Mouse (Mus musculus): ENCODE data around the gene Gm26965. TPM values are rescaled to one million over a fixed set of nuclear protein-coding genes. Genes with fewer than 3 reads are reported as not detected.
"Not testable (repeated sequence)": the region's sequence is repeated elsewhere in the genome, so short reads cannot be mapped to it uniquely, and the experiment has no call there.

The Gm26965 gene
- polyA plus RNA-seq, 1 experiment from 2014 or later: 0.42 TPM

GRCm38 (mm10) chr13:67500084-67500719 is 25.7 kb downstream of the Gm26965 start, which contains the start of gene Zfp58:
Gene Zfp58 (minus strand): TSS chr13:67500555.
- Histone ChIP-seq H3K27me3 (ENCODE audit: control insufficient read depth, insufficient read depth, low read length) (no peaks in the 10 kb centered on the region), H3K36me3 (ENCODE audit: control insufficient read depth, insufficient read depth, low read length) (peaks cover 3% of the 10 kb centered on the region), H3K27ac (replicated peaks; ENCODE audit: low read depth, low read length) (0 out of 2 replicates have a peak within 1 kb of the TSS, but pooled peaks have one; percentile 37), H3K4me2 (ENCODE audit: low read length) (peak within 1 kb of the TSS; percentile 89), H3K9ac (replicated peaks; ENCODE audit: low read length) (peak within 1 kb of the TSS; percentile 62), H3K4me1 (ENCODE audit: control insufficient read depth, insufficient read depth, low read length) (peaks cover 6% of the 10 kb centered on the region; the same call in 1 of the 2 replicates), H3K4me3 (replicated peaks; ENCODE audit: low read depth, low read length) (peak within 1 kb of the TSS; percentile 86), H3K9me3 (ENCODE audit: control insufficient read depth, low read length) (peaks cover 2% of the 10 kb centered on the region; the same call in 1 of the 2 replicates)
- 1% methylated on average over 22 of the region's 22 CpGs for WGBS
- ATAC-seq (ENCODE audit: low FRiP score, low TSS enrichment): peak; percentile 97
- peak; percentile 94 for DNase-seq

- H3K9ac ChIP-seq (replicated peaks; ENCODE audit: low read length): no peak overlapping the region
- H3K36me3 ChIP-seq (ENCODE audit: control insufficient read depth, insufficient read depth, low read length): peaks cover 39% of the 10 kb centered on the region
- H3K9me3 ChIP-seq (ENCODE audit: control insufficient read depth, low read length): peaks cover 19% of the 10 kb centered on the region
- no peak for DNase-seq
- H3K27ac ChIP-seq (replicated peaks; ENCODE audit: low read depth, low read length): no peak overlapping the region
- no peaks in the 10 kb centered on the region for H3K27me3 ChIP-seq (ENCODE audit: control insufficient read depth, insufficient read depth, low read length)
- peaks cover 6% of the 10 kb centered on the region; the same call in 1 of the 2 replicates for H3K4me1 ChIP-seq (ENCODE audit: control insufficient read depth, insufficient read depth, low read length)
- WGBS: 98% methylated on average over 1 of the region's 1 CpGs
- H3K4me2 ChIP-seq (ENCODE audit: low read length): no peak overlapping the region
- no peak for ATAC-seq (ENCODE audit: low FRiP score, low TSS enrichment)
- no peak overlapping the region for H3K4me3 ChIP-seq (replicated peaks; ENCODE audit: low read depth, low read length)
Observed at GRCm38 (mm10) chr13:67495631-67496030, 30.3 kb downstream of the Gm26965 start.

GRCm38 (mm10) chr13:67484424-67484811 is 41.5 kb downstream of the Gm26965 start:
- DNase-seq: no peak
- Histone ChIP-seq H3K27ac (replicated peaks; ENCODE audit: low read depth, low read length) (no peak overlapping the region), H3K4me1 (ENCODE audit: control insufficient read depth, insufficient read depth, low read length) (peaks cover 9% of the 10 kb centered on the region; the same call in 1 of the 2 replicates), H3K9me3 (ENCODE audit: control insufficient read depth, low read length) (no peaks in the 10 kb centered on the region; the same call in 1 of the 2 replicates), H3K4me2 (ENCODE audit: low read length) (peak overlapping the region; percentile 52), H3K9ac (replicated peaks; ENCODE audit: low read length) (peak overlapping the region; percentile 36; the same call in 1 of the 2 replicates), H3K27me3 (ENCODE audit: control insufficient read depth, insufficient read depth, low read length) (no peaks in the 10 kb centered on the region), H3K4me3 (replicated peaks; ENCODE audit: low read depth, low read length) (peak overlapping the region; percentile 50), H3K36me3 (ENCODE audit: control insufficient read depth, insufficient read depth, low read length) (peaks cover 9% of the 10 kb centered on the region; the same call in 1 of the 2 replicates)
- ATAC-seq (ENCODE audit: low FRiP score, low TSS enrichment): peak; percentile 54; the same call in 1 of the 2 replicates
- WGBS: 43% methylated on average over 8 of the region's 8 CpGs

GRCm38 (mm10) chr13:67483625-67484423 is 42.1 kb downstream of the Gm26965 start, which contains the start of gene Zfp874b:
Gene Zfp874b (minus strand): TSS chr13:67484258.
- H3K27ac ChIP-seq (replicated peaks; ENCODE audit: low read depth, low read length): no peak within 1 kb of the TSS
- H3K4me2 ChIP-seq (ENCODE audit: low read length): peak within 1 kb of the TSS; percentile 52
- H3K9me3 ChIP-seq (ENCODE audit: control insufficient read depth, low read length): no peaks in the 10 kb centered on the region
- DNase-seq: peak; percentile 94
- 0 out of 2 replicates have a peak, but pooled peaks cover 4% of the 10 kb centered on the region for H3K36me3 ChIP-seq (ENCODE audit: control insufficient read depth, insufficient read depth, low read length)
- H3K9ac ChIP-seq (replicated peaks; ENCODE audit: low read length): peak within 1 kb of the TSS; percentile 36; the same call in 1 of the 2 replicates
- peak; percentile 94 for ATAC-seq (ENCODE audit: low FRiP score, low TSS enrichment)
- H3K4me3 ChIP-seq (replicated peaks; ENCODE audit: low read depth, low read length): peak within 1 kb of the TSS; percentile 50
- peaks cover 9% of the 10 kb centered on the region; the same call in 1 of the 2 replicates for H3K4me1 ChIP-seq (ENCODE audit: control insufficient read depth, insufficient read depth, low read length)
- H3K27me3 ChIP-seq (ENCODE audit: control insufficient read depth, insufficient read depth, low read length): no peaks in the 10 kb centered on the region
- 6% methylated on average over 20 of the region's 20 CpGs for whole genome bisulfite sequencing

GRCm38 (mm10) chr13:67481528-67481927 is 44.4 kb downstream of the Gm26965 start:
- ATAC-seq (ENCODE audit: low FRiP score, low TSS enrichment): no peak
- no peaks in the 10 kb centered on the region for H3K36me3 ChIP-seq (ENCODE audit: control insufficient read depth, insufficient read depth, low read length)

GRCm38 (mm10) chr13:67469274-67469673 is 56.7 kb downstream of the Gm26965 start:
- H3K36me3 ChIP-seq (ENCODE audit: control insufficient read depth, insufficient read depth, low read length): 0 out of 2 replicates have a peak, but pooled peaks cover 3% of the 10 kb centered on the region
- no peaks in the 10 kb centered on the region for H3K9me3 ChIP-seq (ENCODE audit: control insufficient read depth, low read length)
- H3K27me3 ChIP-seq (ENCODE audit: control insufficient read depth, insufficient read depth, low read length): no peaks in the 10 kb centered on the region
- WGBS: 92% methylated on average over 3 of the region's 3 CpGs
- H3K27ac ChIP-seq (replicated peaks; ENCODE audit: low read depth, low read length): no peak overlapping the region
- DNase-seq: no peak
- H3K4me3 ChIP-seq (replicated peaks; ENCODE audit: low read depth, low read length): no peak overlapping the region
- H3K4me2 ChIP-seq (ENCODE audit: low read length): no peak overlapping the region
- no peak overlapping the region for H3K9ac ChIP-seq (replicated peaks; ENCODE audit: low read length)
- no peaks in the 10 kb centered on the region for H3K4me1 ChIP-seq (ENCODE audit: control insufficient read depth, insufficient read depth, low read length)
- no peak for ATAC-seq (ENCODE audit: low FRiP score, low TSS enrichment)

More at GRCm38 (mm10) chr13:67481528-67481927, 44.4 kb downstream of the Gm26965 start:
- peaks cover 9% of the 10 kb centered on the region; the same call in 1 of the 2 replicates for H3K4me1 ChIP-seq (ENCODE audit: control insufficient read depth, insufficient read depth, low read length)
- H3K4me3 ChIP-seq (replicated peaks; ENCODE audit: low read depth, low read length): no peak overlapping the region
- H3K9ac ChIP-seq (replicated peaks; ENCODE audit: low read length): no peak overlapping the region
- H3K4me2 ChIP-seq (ENCODE audit: low read length): no peak overlapping the region
- no peaks in the 10 kb centered on the region for H3K27me3 ChIP-seq (ENCODE audit: control insufficient read depth, insufficient read depth, low read length)
- no peaks in the 10 kb centered on the region for H3K9me3 ChIP-seq (ENCODE audit: control insufficient read depth, low read length)
- DNase-seq: no peak
- 67% methylated on average over 4 of the region's 4 CpGs for WGBS
- H3K27ac ChIP-seq (replicated peaks; ENCODE audit: low read depth, low read length): no peak overlapping the region

- not testable (repeated sequence) for H3K27me3 ChIP-seq (ENCODE audit: control insufficient read depth, insufficient read depth, low read length); H3K9ac ChIP-seq (replicated peaks; ENCODE audit: low read length); H3K4me3 ChIP-seq (replicated peaks; ENCODE audit: low read depth, low read length); H3K27ac ChIP-seq (replicated peaks; ENCODE audit: low read depth, low read length); H3K9me3 ChIP-seq (ENCODE audit: control insufficient read depth, low read length); ATAC-seq (ENCODE audit: low FRiP score, low TSS enrichment); H3K4me2 ChIP-seq (ENCODE audit: low read length); H3K36me3 ChIP-seq (ENCODE audit: control insufficient read depth, insufficient read depth, low read length); H3K4me1 ChIP-seq (ENCODE audit: control insufficient read depth, insufficient read depth, low read length); DNase-seq
- WGBS: 84% methylated on average over 3 of the region's 5 CpGs
Observed at GRCm38 (mm10) chr13:67463506-67464185, 62.3 kb downstream of the Gm26965 start.

- no peak for DNase-seq
- Histone ChIP-seq H3K36me3 (ENCODE audit: control insufficient read depth, insufficient read depth, low read length) (0 out of 2 replicates have a peak, but pooled peaks cover 4% of the 10 kb centered on the region), H3K9me3 (ENCODE audit: control insufficient read depth, low read length) (no peaks in the 10 kb centered on the region), H3K27me3 (ENCODE audit: control insufficient read depth, insufficient read depth, low read length) (no peaks in the 10 kb centered on the region), H3K4me2 (ENCODE audit: low read length) (peak overlapping the region; percentile 71), H3K27ac (replicated peaks; ENCODE audit: low read depth, low read length) (no peak overlapping the region), H3K4me1 (ENCODE audit: control insufficient read depth, insufficient read depth, low read length) (0 out of 2 replicates have a peak, but pooled peaks cover 4% of the 10 kb centered on the region), H3K9ac (replicated peaks; ENCODE audit: low read length) (peak overlapping the region; percentile 56), H3K4me3 (replicated peaks; ENCODE audit: low read depth, low read length) (peak overlapping the region; percentile 49)
- 6% methylated on average over 3 of the region's 3 CpGs for WGBS
- peak; percentile 34; the same call in 1 of the 2 replicates for ATAC-seq (ENCODE audit: low FRiP score, low TSS enrichment)
Observed at GRCm38 (mm10) chr13:67452021-67452309, 74.0 kb downstream of the Gm26965 start.
